Comparison of ENCODE assay signal across 21 mouse cellular contexts in the genomic region with DNA sequence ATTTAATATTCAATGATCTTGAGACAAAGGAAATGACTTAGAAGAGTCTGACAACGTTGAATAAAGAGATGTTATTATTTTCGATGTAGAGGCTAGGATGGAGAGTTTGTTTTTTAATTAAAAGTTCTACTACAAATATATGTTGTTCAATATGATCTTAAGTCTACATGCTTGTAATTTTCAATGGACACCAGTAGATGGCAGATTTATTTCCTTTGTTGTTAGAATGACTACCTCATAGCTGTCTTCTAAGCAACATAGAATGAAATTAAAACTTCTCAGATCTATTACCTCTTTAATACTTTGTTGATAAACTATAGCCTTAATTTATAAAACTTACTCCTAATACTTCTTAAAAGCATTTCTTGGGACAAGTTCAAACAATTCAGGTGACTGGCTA.
DNase-seq lines count a peak whose midpoint lies in the region; ATAC-seq and TF ChIP-seq lines count a peak whose summit lies in the region.
"Had no signal": no experiment of that assay in that cellular context is flagged by ENCODE, and none has a peak within 500 bp of the region (broad histone marks: within the 10 kb centered on the region; RNA-seq: fewer than 3 reads in every experiment).

No protein-coding gene starts in this region.

- no peak overlapping the region for H3K27ac ChIP-seq in hindbrain, postnatal 0 days
- no peak overlapping the region for H3K27ac ChIP-seq in hindbrain, embryonic 11.5 days (ENCODE audit: low read depth, low read length)
- no peak overlapping the region for H3K27ac ChIP-seq in lung, embryonic 14.5 days (ENCODE audit: low read depth)
- H3K27ac ChIP-seq: embryonic facial prominence, embryonic 15.5 days; hindbrain, embryonic 10.5 days; kidney, embryonic 15.5 days; liver, embryonic 13.5 days; lung, embryonic 15.5 days; macrophage; midbrain, embryonic 10.5 days; neural tube, embryonic 13.5 days; stomach, embryonic 15.5 days had no signal

- ATAC-seq in hindbrain, postnatal 0 days, result no peak
- ATAC-seq in hindbrain, embryonic 11.5 days (ENCODE audit: low FRiP score), result no peak
- no peak for ATAC-seq in lung, embryonic 14.5 days (ENCODE audit: insufficient read depth)

- 68% methylated on average over 2 of the region's 2 CpGs for WGBS in hindbrain, postnatal 0 days
- WGBS in hindbrain, embryonic 11.5 days, result 71% methylated on average over 2 of the region's 2 CpGs
- 59% methylated on average over 2 of the region's 2 CpGs for WGBS in lung, embryonic 14.5 days

- no peaks in the 10 kb centered on the region for H3K36me3 ChIP-seq in hindbrain, postnatal 0 days (ENCODE audit: insufficient read depth, low read length)
- H3K36me3 ChIP-seq in hindbrain, embryonic 11.5 days (ENCODE audit: control insufficient read depth, insufficient read depth, low read length), result no peaks in the 10 kb centered on the region
- H3K36me3 ChIP-seq in lung, embryonic 14.5 days (ENCODE audit: insufficient read depth), result no peaks in the 10 kb centered on the region
- H3K36me3 ChIP-seq: embryonic facial prominence, embryonic 15.5 days; hindbrain, embryonic 10.5 days; kidney, embryonic 15.5 days; liver, embryonic 13.5 days; lung, embryonic 15.5 days; midbrain, embryonic 10.5 days; neural tube, embryonic 13.5 days; stomach, embryonic 15.5 days had no signal

- no peak overlapping the region for H3K4me3 ChIP-seq in hindbrain, postnatal 0 days (ENCODE audit: low read length)
- H3K4me3 ChIP-seq in hindbrain, embryonic 11.5 days (ENCODE audit: low read depth, low read length), result no peak overlapping the region
- H3K4me3 ChIP-seq in lung, embryonic 14.5 days (ENCODE audit: low read depth, low read length), result no peak overlapping the region
- H3K4me3 ChIP-seq: embryonic facial prominence, embryonic 15.5 days; hindbrain, embryonic 10.5 days; kidney, embryonic 15.5 days; liver, embryonic 13.5 days; lung, embryonic 15.5 days; midbrain, embryonic 10.5 days; neural tube, embryonic 13.5 days; stomach, embryonic 15.5 days had no signal

- H3K9me3 ChIP-seq in hindbrain, postnatal 0 days (ENCODE audit: low read length), result no peaks in the 10 kb centered on the region
- H3K9me3 ChIP-seq in hindbrain, embryonic 11.5 days (ENCODE audit: control insufficient read depth, low read length), result no peaks in the 10 kb centered on the region
- no peaks in the 10 kb centered on the region for H3K9me3 ChIP-seq in lung, embryonic 14.5 days (ENCODE audit: low read depth, low read length)
- H3K9me3 ChIP-seq: embryonic facial prominence, embryonic 15.5 days; kidney, embryonic 15.5 days; liver, embryonic 13.5 days; lung, embryonic 15.5 days; midbrain, embryonic 10.5 days; neural tube, embryonic 13.5 days; stomach, embryonic 15.5 days had no signal

- TF ChIP-seq CTCF in hindbrain, postnatal 0 days (IDR thresholded peaks at IDR 0.05; ENCODE audit: low read depth), result no peak
- TF ChIP-seq CTCF in lung, embryonic 14.5 days (IDR thresholded peaks at IDR 0.05; ENCODE audit: low read depth), result 0 out of 2 replicates have a peak, but pooled peaks have one; percentile 4

- H3K4me1 ChIP-seq in hindbrain, postnatal 0 days (ENCODE audit: insufficient read depth, low read length), result no peaks in the 10 kb centered on the region
- H3K4me1 ChIP-seq in hindbrain, embryonic 11.5 days (replicated peaks; ENCODE audit: control insufficient read depth, insufficient read depth, low read length), result no peaks in the 10 kb centered on the region
- H3K4me1 ChIP-seq in lung, embryonic 14.5 days (ENCODE audit: insufficient read depth), result no peaks in the 10 kb centered on the region
- H3K4me1 ChIP-seq: embryonic facial prominence, embryonic 15.5 days; hindbrain, embryonic 10.5 days; kidney, embryonic 15.5 days; liver, embryonic 13.5 days; lung, embryonic 15.5 days; midbrain, embryonic 10.5 days; neural tube, embryonic 13.5 days; stomach, embryonic 15.5 days had no signal

- no peaks in the 10 kb centered on the region for H3K27me3 ChIP-seq in hindbrain, postnatal 0 days (ENCODE audit: insufficient read depth, low read length)
- H3K27me3 ChIP-seq in hindbrain, embryonic 11.5 days (ENCODE audit: control insufficient read depth, insufficient read depth, low read length), result no peaks in the 10 kb centered on the region
- H3K27me3 ChIP-seq in lung, embryonic 14.5 days (ENCODE audit: insufficient read depth, low read length), result no peaks in the 10 kb centered on the region
- H3K27me3 ChIP-seq: embryonic facial prominence, embryonic 15.5 days; kidney, embryonic 15.5 days; liver, embryonic 13.5 days; lung, embryonic 15.5 days; neural tube, embryonic 13.5 days; stomach, embryonic 15.5 days had no signal

- H3K9ac ChIP-seq in hindbrain, postnatal 0 days (replicated peaks; ENCODE audit: low read length), result no peak overlapping the region
- H3K9ac ChIP-seq in hindbrain, embryonic 11.5 days (ENCODE audit: low read depth, low read length), result no peak overlapping the region
- no peak overlapping the region for H3K9ac ChIP-seq in lung, embryonic 14.5 days
- H3K9ac ChIP-seq: embryonic facial prominence, embryonic 15.5 days; kidney, embryonic 15.5 days; liver, embryonic 13.5 days; lung, embryonic 15.5 days; neural tube, embryonic 13.5 days; stomach, embryonic 15.5 days had no signal

- DNase-seq in embryo, embryonic 10.5 days (ENCODE audit: low spot score), result peak; percentile 1
- DNase-seq in embryo, embryonic 9.5 days (ENCODE audit: extremely low spot score), result no peak
- peak; percentile 18 for DNase-seq in hindbrain, postnatal 0 days (ENCODE audit: low spot score)
- DNase-seq in hindbrain, embryonic 11.5 days (ENCODE audit: low spot score), result no peak
- peak; percentile 36 for DNase-seq in lung, embryonic 14.5 days
- no peak for DNase-seq in lung, postnatal 4 days
- peak; percentile 29 for DNase-seq in brain, adult 2 months (ENCODE audit: low read depth, low spot score)
- no peak for DNase-seq in spleen, adult 12 weeks (ENCODE audit: low spot score)
- DNase-seq: adrenal gland, adult 2 months; cerebellum, adult 9-11 months; gastrocnemius, postnatal 14 days; left cerebral cortex, postnatal 4 days; liver, embryonic 13.5 days had no signal

- H3K4me2 ChIP-seq in hindbrain, postnatal 0 days (ENCODE audit: low read depth, low read length), result no peak overlapping the region
- H3K4me2 ChIP-seq in hindbrain, embryonic 11.5 days (replicated peaks; ENCODE audit: low read depth, low read length), result no peak overlapping the region
- H3K4me2 ChIP-seq in lung, embryonic 14.5 days, result no peak overlapping the region
- H3K4me2 ChIP-seq: embryonic facial prominence, embryonic 15.5 days; kidney, embryonic 15.5 days; liver, embryonic 13.5 days; lung, embryonic 15.5 days; neural tube, embryonic 13.5 days; stomach, embryonic 15.5 days had no signal

Comparison
In these comparisons a context has a peak if more than half of its experiments do, and no peak if none do; other contexts are left out.
1. DNase-seq: peak in embryo, embryonic 10.5 days (single experiment), hindbrain, postnatal 0 days (single experiment), lung, embryonic 14.5 days (single experiment) and brain, adult 2 months (single experiment); none in embryo, embryonic 9.5 days (single experiment), hindbrain, embryonic 11.5 days (single experiment), lung, postnatal 4 days (0 of 2) and spleen, adult 12 weeks (single experiment).